Mouse (Mus musculus): ENCODE data around the gene Snx29.
A peak's percentile ranks its signal among the peaks of the same experiment; 100 is the strongest.

GRCm38 (mm10) chr16:11422889-11423610, 100.3 kb downstream of the Snx29 start:
- TF ChIP-seq CTCF (conservative IDR thresholded peaks at IDR 0.05; ENCODE audit: low read length) (peak; percentile 26), NANOG (IDR thresholded peaks at IDR 0.05; ENCODE audit: borderline replicate concordance, low read length) (no peak)

Data from E14TG2a.4 (cell line).